Mouse (Mus musculus): ENCODE measurements around the gene Ovca2. TPM values are rescaled to one million over a fixed set of nuclear protein-coding genes. Genes with fewer than 3 reads are reported as not detected.

Ovca2 gene
- total RNA-seq, 1 experiment, result 14.8 TPM

DNA sequence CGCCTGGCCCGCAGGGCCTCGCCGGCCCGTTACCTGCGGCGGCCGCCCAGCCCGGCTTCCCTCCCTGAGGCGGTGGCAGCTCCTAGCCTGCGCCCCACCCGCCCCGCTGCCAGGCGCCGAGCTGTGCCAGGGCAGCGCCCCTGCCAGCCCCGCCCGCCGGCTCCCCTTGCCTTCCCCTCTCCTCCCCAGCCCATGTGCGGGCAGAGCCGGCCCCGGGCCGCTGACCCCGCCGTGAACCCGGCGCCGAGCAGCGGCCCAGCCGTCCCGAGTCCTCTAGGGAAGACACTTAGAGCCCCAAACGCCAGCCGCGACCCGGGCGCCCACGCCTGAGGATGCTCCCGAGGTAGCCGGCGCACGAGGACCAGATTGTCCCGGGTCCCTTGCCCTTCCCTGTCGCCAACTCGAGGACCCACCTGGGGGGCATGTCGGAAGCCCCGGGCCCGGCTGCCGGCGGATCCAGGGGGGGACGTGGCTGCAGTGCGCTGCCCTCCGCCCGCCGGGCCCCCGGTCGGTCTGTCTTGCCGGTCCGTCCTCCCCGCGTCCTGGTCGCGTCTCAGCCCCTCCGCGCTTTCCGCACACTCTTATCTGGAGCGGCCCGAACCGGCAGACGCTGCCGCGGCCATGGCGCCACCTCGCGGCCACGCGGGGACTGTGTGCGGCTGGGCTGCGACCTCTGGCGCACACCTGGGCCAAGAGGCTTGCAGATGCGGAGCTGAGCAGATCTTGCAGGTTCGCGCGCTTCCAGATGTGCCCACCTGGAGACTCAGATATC, 9.9 kb downstream of the Ovca2 start:
- TF ChIP-seq MAFK (IDR thresholded peaks at IDR 0.05; ENCODE audit: insufficient read depth, low read depth, low read length) (no peak), ZC3H11A (IDR thresholded peaks at IDR 0.05; ENCODE audit: borderline replicate concordance, low read depth, low read length) (0 out of 2 replicates have a peak, but pooled peaks have one; percentile 15)
- Histone ChIP-seq H3K9me3 (ENCODE audit: control insufficient read depth, insufficient read depth, low read depth, low read length) (no peaks in the 10 kb centered on the region), H3K9ac (ENCODE audit: insufficient read depth, low read depth, low read length, poor library complexity, severe bottlenecking) (peak overlapping the region; percentile 46), H3K4me1 (ENCODE audit: control insufficient read depth in 2 of 2, insufficient read depth in 2 of 2, low read length in 2 of 2, poor library complexity in 1 of 2) (peaks cover 0 to 20% of the 10 kb centered on the region in 2 experiments; a peak in 1 of 4 replicates), H3K27ac (ENCODE audit: insufficient read depth, low read depth, low read length, poor library complexity, severe bottlenecking) (no peak overlapping the region), H3K36me3 (ENCODE audit: control insufficient read depth, insufficient read depth, low read length, poor library complexity, severe bottlenecking) (no peaks in the 10 kb centered on the region), H3K4me3 (ENCODE audit: insufficient read depth in 1 of 2, low read depth in 1 of 2, low read length in 2 of 2, poor library complexity in 1 of 2, severe bottlenecking in 1 of 2) (peak overlapping the region; percentile 62 to 74)
- in situ Hi-C loops (cut with MboI; ENCODE audit: low sequenced_read_pairs in 2 of 2, unreplicated experiment in 2 of 2), result no loop called here
- no peak for DNase-seq (ENCODE audit: low read depth, low spot score)

DNA sequence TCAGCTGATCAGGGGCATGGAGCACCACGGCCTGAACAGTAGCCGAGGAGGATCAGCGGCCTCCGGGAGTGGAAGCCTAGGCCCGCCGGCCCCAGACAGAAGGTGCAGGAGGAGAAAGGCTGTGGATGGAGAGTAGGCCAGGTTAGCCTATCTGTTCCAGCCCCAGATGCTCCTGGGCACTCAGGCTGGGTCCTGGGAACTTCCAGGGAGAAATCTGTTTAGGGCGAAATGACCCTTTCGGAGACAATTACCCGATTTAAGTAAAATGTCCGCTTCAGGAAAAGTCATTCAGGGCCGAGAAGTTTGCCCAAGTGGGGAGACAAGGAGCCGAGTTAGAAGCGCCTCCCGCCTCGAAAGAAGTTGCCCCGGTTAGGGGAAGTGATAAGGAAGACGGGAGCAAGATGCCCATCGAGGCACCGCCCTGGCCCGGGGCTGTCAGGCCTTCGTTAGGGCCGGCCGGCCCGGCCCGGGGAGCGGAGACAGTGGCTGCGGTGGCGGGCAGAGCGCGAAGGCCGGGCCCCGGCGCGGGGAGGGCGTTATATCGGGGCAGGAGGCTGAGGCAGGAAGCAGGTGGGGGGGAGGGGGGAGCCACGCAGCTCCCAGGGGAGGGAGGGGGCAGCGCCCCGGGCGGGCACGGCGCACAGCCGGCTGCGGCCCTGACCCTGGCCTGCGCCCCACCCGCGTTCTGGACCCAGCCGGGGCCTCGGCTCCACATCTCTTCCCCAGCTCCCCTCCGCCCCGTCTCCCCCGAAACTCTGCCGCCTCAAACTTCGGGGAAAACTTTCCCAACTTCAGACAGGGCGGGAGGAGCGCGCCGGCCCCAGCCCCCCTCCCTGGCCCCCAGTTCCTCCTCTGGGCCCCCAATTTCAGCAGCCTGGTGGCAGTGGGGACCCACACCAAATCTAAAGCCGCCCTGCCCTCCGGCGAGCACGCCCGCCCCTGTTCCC, 10.7 kb downstream of the Ovca2 start:
- in situ Hi-C loops (cut with MboI; ENCODE audit: low sequenced_read_pairs in 2 of 2, unreplicated experiment in 2 of 2), result no loop called here
- no peak overlapping the region for H3K27ac ChIP-seq (ENCODE audit: insufficient read depth, low read depth, low read length, poor library complexity, severe bottlenecking)
- H3K36me3 ChIP-seq (ENCODE audit: control insufficient read depth, insufficient read depth, low read length, poor library complexity, severe bottlenecking), result no peaks in the 10 kb centered on the region; the same call in 1 of the 2 replicates
- peak overlapping the region; percentile 62 to 74 for H3K4me3 ChIP-seq (ENCODE audit: insufficient read depth in 1 of 2, low read depth in 1 of 2, low read length in 2 of 2, poor library complexity in 1 of 2, severe bottlenecking in 1 of 2)
- no peaks in the 10 kb centered on the region for H3K9me3 ChIP-seq (ENCODE audit: control insufficient read depth, insufficient read depth, low read depth, low read length)
- H3K9ac ChIP-seq (ENCODE audit: insufficient read depth, low read depth, low read length, poor library complexity, severe bottlenecking), result no peak overlapping the region
- DNase-seq (ENCODE audit: low read depth, low spot score), result no peak
- H3K4me1 ChIP-seq (ENCODE audit: control insufficient read depth in 2 of 2, insufficient read depth in 2 of 2, low read length in 2 of 2, poor library complexity in 1 of 2), result peaks cover 0 to 16% of the 10 kb centered on the region in 2 experiments; a peak in 1 of 4 replicates
- no peak for TF ChIP-seq CHD2 (IDR thresholded peaks at IDR 0.05; ENCODE audit: low read depth, low read length)
- no peak for TF ChIP-seq MAFK (IDR thresholded peaks at IDR 0.05; ENCODE audit: insufficient read depth, low read depth, low read length)
- no peak for TF ChIP-seq ZC3H11A (IDR thresholded peaks at IDR 0.05; ENCODE audit: borderline replicate concordance, low read depth, low read length)
- no peak for TF ChIP-seq HCFC1 (IDR thresholded peaks at IDR 0.05; ENCODE audit: borderline replicate concordance, insufficient read depth, low read length)
- TF ChIP-seq ZNF384 (IDR thresholded peaks at IDR 0.05; ENCODE audit: low read depth, low read length), result no peak

DNA sequence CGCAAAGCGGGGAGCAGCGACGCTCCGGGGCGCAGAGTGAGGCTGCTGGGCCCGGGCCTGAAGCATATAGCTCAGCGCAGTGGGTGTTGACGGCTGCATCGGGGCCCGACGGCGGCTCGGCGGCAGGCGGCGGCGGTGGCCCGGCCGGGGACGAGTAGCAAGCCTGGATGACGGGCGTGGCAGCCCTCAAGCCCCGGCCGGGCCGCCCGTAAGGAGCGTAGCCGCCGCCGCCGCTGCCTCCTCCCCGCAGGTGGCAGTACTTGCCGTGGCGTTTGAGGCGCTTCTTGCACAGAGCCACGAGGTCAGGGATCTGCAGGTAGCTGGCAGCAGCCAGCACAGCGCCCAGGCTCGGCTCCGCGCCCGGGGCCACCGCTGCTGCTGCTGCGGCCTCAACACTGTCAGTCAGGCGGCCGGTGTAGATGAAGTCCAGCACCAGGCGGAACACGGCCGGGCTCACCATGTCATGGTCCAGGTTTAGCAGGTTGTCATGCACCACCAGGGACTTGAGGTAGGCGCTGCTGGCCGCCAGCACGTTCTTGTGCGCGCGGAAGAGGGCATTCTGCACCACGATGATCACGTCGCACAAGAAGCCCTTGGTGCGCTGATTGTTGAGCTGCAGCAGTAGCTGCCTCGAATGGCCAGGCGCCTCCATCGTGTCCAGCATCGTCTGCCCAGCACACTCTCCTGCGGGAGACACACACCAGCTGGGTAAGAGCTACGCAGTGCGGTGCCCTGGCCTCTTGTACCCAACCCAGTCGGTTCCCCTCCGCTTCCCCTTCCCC, 11.6 kb downstream of the Ovca2 start:
- peak overlapping the region; percentile 43 to 44; a peak in 3 of 4 replicates for H3K4me3 ChIP-seq (ENCODE audit: insufficient read depth in 1 of 2, low read depth in 1 of 2, low read length in 2 of 2, poor library complexity in 1 of 2, severe bottlenecking in 1 of 2)

More for the DNA sequence above, 11.6 kb downstream of the Ovca2 start:
- TF ChIP-seq ZNF384 (IDR thresholded peaks at IDR 0.05; ENCODE audit: low read depth, low read length) (no peak), HCFC1 (IDR thresholded peaks at IDR 0.05; ENCODE audit: borderline replicate concordance, insufficient read depth, low read length) (no peak), CHD2 (IDR thresholded peaks at IDR 0.05; ENCODE audit: low read depth, low read length) (no peak), ZC3H11A (IDR thresholded peaks at IDR 0.05; ENCODE audit: borderline replicate concordance, low read depth, low read length) (no peak), MAFK (IDR thresholded peaks at IDR 0.05; ENCODE audit: insufficient read depth, low read depth, low read length) (no peak)
- Histone ChIP-seq H3K9ac (ENCODE audit: insufficient read depth, low read depth, low read length, poor library complexity, severe bottlenecking) (peak overlapping the region; percentile 37; the same call in 1 of the 2 replicates), H3K36me3 (ENCODE audit: control insufficient read depth, insufficient read depth, low read length, poor library complexity, severe bottlenecking) (no peaks in the 10 kb centered on the region; the same call in 1 of the 2 replicates), H3K9me3 (ENCODE audit: control insufficient read depth, insufficient read depth, low read depth, low read length) (no peaks in the 10 kb centered on the region), H3K27ac (ENCODE audit: insufficient read depth, low read depth, low read length, poor library complexity, severe bottlenecking) (no peak overlapping the region), H3K4me1 (ENCODE audit: control insufficient read depth in 2 of 2, insufficient read depth in 2 of 2, low read length in 2 of 2, poor library complexity in 1 of 2) (peaks cover 0 to 15% of the 10 kb centered on the region in 2 experiments; a peak in 1 of 4 replicates)
- in situ Hi-C loops (cut with MboI; ENCODE audit: low sequenced_read_pairs in 2 of 2, unreplicated experiment in 2 of 2), result no loop called here
- DNase-seq (ENCODE audit: low read depth, low spot score), result no peak
